Mouse (Mus musculus): ENCODE measurements around the gene Tmem258.

Tmem258 gene

GRCm38 (mm10) chr19:10224637-10225453 lies 21.0 kb downstream of the Tmem258 start:
- DNase-seq (ENCODE audit: low spot score): peak; percentile 65

DNA sequence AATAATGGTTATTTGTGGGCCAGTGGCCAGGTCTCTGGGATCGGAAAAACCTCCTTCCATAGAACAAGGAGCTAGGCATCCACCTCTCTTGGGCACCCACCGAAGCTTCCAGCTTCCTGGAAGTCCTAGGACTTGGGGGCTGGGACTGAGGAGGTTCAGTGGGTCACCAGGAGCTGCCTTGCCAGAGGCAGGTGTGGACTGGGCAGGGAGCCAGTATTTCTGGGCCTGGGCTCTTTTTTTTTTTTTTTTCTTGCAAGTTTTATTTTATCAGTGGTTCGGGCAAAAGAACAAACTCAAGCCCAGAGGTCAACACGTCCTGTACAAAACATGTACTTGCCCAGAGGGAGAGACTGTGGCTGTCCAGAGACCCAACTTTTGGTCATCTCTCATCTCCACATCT lies 22.0 kb downstream of the Tmem258 start:
- no peak for DNase-seq (ENCODE audit: low spot score)

DNA sequence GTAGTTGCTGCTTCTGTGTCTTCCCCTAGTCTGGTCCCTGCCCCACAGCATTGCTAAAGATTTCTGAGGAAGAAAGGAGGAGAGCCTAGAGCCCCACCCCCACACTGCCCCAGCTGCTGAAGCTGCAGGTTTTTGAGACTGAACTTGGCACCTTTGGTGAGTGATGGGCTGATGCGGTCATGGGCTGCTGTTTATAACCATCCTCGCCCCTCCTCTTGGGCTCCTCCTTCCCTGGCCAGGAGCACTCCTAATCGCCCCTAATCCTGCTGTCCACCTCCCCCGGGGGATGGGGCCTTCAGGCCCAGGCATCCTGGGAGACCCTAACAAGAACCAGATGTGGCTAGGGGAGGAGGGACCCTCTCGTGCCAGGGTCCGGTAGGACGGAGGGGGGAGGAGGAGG lies 27.2 kb downstream of the Tmem258 start:
- peak; percentile 70 for DNase-seq (ENCODE audit: low spot score)

DNA sequence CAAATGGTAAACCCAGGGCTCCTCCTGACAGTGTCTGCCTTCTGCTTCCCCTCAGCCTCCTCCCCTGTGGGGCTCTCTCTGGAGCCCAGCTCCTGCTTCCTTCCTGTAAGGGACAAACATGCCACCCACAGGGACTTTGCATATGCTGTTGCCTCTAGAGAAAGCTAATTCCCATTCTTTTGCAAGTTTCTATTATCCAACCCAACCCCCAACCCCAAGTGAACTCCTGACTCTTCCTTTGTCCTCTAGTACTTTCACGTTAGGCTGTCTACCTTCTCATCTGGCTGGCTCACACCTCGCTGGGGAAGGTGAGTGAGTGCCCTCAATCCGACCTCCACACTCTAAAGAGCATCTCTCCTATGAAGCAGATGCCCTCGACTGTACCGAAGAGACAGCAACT lies 28.1 kb downstream of the Tmem258 start:
- no peak for DNase-seq (ENCODE audit: low spot score)

DNA sequence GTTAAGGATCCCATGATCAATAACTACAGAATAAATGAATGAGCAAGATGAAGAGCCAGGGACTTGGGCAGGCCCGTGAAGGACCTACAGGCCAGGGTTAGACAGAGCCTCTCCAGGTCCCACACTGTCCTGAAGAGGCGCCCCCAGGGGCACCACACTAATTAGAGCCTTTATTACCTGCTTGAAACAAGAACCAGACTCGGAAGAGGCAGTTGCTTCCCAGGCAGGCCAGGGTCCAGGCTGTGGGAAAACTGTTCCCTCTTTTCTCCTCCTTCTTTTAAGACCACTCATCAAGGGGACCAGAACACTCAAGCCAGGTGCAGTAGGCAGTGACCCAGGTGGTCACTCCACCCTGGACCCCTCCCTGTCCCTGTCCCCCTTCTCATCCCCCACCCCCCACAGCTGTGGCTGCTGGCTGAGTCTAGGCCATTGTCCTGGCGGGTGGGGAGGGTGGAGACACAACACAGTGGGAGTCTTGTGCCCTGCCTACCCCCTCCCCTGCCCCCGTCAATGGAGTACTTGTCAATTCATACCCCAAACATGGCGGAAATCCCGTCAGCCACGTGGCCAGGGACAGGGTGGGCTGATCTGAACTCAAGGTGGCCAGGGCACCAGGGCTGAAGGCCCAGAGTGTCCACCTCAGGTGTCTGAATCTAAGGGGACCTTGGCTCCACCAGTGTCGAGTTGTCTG lies 28.7 kb downstream of the Tmem258 start:
- no peak for DNase-seq (ENCODE audit: low spot score)

- no peak for DNase-seq (ENCODE audit: low spot score)
These were observed 32.2 kb downstream of the Tmem258 start for GRCm38 (mm10) chr19:10235784-10236565.

DNA sequence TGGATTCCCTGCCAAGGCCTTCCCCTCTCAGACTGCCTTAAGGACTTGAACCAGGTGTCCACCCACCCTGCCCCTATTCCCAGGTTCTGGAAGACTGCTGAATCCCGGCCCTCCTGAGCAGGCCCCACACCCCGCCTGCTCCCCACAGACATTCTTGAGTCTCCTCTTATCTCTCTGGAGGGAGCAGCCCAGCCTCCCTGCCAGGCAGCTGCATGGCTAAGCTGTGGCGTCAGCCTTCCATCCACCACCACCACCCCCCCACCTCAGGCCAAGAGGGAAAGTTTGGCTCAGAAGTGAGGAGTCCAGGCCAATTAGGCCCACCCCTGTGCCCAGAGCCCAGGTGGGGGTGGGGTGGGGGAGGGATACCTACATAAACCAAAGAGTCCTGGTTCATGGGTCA lies 34.7 kb downstream of the Tmem258 start:
- DNase-seq (ENCODE audit: low spot score): no peak

DNA sequence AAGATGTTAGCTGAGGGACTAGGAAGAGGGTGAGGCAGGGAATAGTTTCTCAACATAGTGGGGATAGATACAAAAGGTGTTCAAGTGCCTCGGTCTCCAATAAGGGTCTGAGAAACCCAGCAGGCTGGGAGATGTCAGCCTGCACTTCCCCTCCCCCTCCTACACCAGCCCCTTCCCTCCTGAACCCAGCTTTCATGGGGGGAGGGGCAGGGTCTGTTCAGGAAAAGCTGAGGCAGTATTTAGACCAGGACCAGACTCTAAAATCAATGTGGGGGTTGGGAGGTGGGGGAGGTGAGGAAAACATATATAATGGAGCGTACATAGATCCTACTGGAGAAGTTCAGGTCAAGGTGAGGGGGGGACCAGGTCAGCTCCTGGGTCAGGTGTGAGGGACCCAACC lies 35.6 kb downstream of the Tmem258 start:
- peak; percentile 42 for DNase-seq (ENCODE audit: low spot score)

GRCm38 (mm10) chr19:10239975-10240653 lies 36.3 kb downstream of the Tmem258 start:
- no peak for DNase-seq (ENCODE audit: low spot score)

DNA sequence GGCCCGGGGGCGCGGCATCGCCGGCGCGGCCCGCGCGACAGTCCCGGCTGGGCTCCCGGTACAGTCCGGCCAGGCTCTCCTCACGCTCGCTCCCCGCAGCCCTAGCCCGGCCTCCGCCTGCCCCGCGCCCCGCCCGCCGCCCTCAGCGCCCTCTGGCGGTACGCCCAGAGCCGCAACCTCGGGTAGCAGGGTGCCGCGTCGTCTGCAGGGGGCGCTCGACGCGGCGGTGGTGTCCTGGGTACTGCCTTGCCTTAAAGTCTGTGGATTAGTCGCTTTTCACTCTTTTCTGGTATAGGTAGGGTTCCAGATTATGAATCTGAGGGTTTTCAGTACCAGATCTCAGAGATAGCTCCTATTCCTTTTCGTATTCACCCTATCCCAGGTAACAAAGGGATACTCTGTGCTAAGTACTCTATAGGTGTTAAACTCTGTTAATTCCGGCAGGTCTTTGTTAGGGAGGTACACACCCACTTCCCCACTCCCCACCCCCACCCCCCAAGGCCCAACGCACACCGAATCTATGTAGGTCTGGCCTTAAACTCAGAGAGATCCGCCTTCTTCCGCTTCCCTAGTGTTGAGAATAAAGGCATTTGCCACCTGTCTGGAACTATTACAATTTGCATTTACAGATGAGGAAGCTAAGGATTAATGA lies 37.0 kb downstream of the Tmem258 start, which contains the start of gene Myrf:
Myrf (minus strand) TSS at position 95 of the 652 bp plus-strand sequence.
- DNase-seq (ENCODE audit: low spot score): peak; percentile 81

DNA sequence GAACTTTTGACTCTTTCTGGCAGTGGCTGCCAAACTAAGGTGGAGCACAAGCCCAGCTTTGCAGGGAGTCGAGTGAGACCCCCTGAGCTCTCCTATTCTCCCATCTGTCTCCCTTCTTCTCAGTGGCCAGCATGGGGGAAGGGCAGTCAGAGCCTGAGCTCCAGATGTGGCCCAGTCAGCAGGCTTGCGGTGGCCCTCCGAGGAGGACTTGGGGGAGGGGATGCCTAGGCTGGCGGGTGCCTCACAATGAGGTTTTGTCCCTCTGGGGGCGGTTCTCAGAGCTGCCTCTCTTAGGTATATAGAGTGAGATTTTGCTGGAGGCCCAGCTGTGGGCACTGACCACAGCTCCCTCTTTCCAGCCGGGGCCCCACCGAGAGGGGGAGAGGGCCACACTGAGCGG lies 39.1 kb downstream of the Tmem258 start:
- peak; percentile 60 for DNase-seq (ENCODE audit: low spot score)

DNA sequence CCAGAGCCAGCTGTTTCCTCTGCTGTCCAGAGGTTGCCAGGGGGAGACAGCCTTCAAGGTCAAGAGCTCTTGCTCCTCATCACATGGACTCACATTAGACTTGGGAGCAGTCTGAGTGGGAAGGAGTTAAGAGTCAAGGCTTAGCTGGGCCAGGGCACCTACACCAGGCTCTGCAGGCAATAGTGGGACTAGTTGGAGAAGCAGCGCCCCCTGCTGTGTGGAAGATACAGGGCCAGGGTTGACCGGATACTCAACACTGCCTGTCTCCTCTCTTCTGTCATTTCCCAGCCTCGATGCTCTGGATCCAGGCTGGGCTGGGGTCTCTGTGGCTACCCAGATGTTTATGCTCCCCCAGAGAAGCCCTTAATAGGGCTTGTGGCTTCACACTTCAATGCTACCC lies 40.4 kb downstream of the Tmem258 start:
- DNase-seq (ENCODE audit: low spot score): peak; percentile 77

DNA sequence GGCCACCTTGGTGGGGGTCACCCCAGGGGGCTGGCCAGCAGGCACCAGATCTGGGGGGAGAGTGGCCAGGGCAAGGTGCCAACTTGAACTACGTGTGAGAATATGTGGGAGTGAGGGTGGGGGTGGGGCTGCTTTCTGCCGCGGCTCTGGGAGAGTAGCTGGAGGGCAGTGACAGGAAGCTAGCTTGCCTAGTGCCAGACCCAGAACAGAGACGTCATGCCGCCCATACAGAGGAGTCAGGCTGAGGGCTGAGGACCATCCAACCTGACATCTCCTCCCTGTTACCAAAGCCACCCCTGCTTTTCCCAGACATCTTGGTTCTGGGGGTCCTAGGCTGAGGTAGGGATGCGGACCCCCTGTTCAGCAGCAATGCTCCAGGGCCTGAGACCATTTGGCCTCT lies 43.4 kb downstream of the Tmem258 start:
- no peak for DNase-seq (ENCODE audit: low spot score)

DNA sequence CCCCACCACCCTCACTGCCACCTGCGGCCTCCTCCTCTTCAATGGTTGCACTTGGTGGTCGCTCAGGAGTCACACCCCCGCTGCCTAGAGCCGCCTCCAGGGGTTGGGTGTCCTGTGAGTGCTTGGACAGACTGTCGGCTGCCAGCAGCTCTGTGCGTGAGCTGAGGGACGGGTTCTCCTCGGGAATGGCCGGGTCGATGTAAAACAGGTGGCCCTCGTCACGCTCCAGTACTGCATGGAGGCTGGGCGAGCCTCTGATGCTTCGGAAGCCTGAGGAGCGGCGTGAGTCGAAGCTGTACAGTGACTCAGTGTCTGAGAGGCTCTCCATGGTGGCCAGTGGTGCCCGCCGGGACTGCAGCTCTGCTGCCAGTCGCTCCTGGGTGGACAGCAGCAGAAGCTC lies 44.3 kb downstream of the Tmem258 start:
- peak; percentile 43 for DNase-seq (ENCODE audit: low spot score)

Measured in embryo, embryonic 10.5 days (tissue).